Mouse (Mus musculus): ENCODE results near the gene Pde1a.

- TF ChIP-seq CTCF (IDR thresholded peaks at IDR 0.05; ENCODE audit: borderline replicate concordance, extremely low read depth, insufficient read depth, insufficient read length): no peak
- TF ChIP-seq POLR2A (IDR thresholded peaks at IDR 0.05; ENCODE audit: borderline replicate concordance, extremely low read depth, insufficient read depth, insufficient read length, poor library complexity, severe bottlenecking): no peak
These were observed 29.5 kb upstream of the Pde1a start for GRCm38 (mm10) chr2:80158784-80159183.

All from brain, embryonic 14.5 days (tissue).